Mouse (Mus musculus): ENCODE data around the gene Dip2c. TPM values are rescaled to one million over a fixed set of nuclear protein-coding genes. Genes with fewer than 3 reads are reported as not detected.

Dip2c gene
- polyA plus RNA-seq, 1 experiment from 2014 or later: 10.4 TPM

- Histone ChIP-seq H3K4me3 (ENCODE audit: low read depth, low read length) (no peak overlapping the region), H3K9me3 (ENCODE audit: control insufficient read depth, low read depth, low read length) (no peaks in the 10 kb centered on the region), H3K27me3 (ENCODE audit: control insufficient read depth, insufficient read depth, low read length) (no peaks in the 10 kb centered on the region), H3K27ac (ENCODE audit: low read length) (no peak overlapping the region), H3K4me2 (replicated peaks; ENCODE audit: low read depth, low read length) (no peak overlapping the region), H3K9ac (replicated peaks; ENCODE audit: low read depth, low read length) (no peak overlapping the region), H3K36me3 (ENCODE audit: control insufficient read depth, insufficient read depth, low read length) (peaks cover 39% of the 10 kb centered on the region), H3K4me1 (ENCODE audit: control insufficient read depth, insufficient read depth, low read length) (no peaks in the 10 kb centered on the region)
- 85% methylated on average over 4 of the region's 4 CpGs for WGBS
- no peak for ATAC-seq (ENCODE audit: insufficient number of reproducible peaks, insufficient read depth, low FRiP score, low read depth)
Observed at GRCm38 (mm10) chr13:9683280-9683679, 407.0 kb downstream of the Dip2c start.

GRCm38 (mm10) chr13:9684153-9684923 lies 408.0 kb downstream of the Dip2c start:
- ATAC-seq (ENCODE audit: insufficient number of reproducible peaks, insufficient read depth, low FRiP score, low read depth): no peak
- no peaks in the 10 kb centered on the region for H3K9me3 ChIP-seq (ENCODE audit: control insufficient read depth, low read depth, low read length)
- no peak overlapping the region for H3K4me3 ChIP-seq (ENCODE audit: low read depth, low read length)
- H3K27me3 ChIP-seq (ENCODE audit: control insufficient read depth, insufficient read depth, low read length): no peaks in the 10 kb centered on the region
- no peak overlapping the region for H3K4me2 ChIP-seq (replicated peaks; ENCODE audit: low read depth, low read length)
- H3K9ac ChIP-seq (replicated peaks; ENCODE audit: low read depth, low read length): no peak overlapping the region
- H3K27ac ChIP-seq (ENCODE audit: low read length): no peak overlapping the region
- no peaks in the 10 kb centered on the region for H3K4me1 ChIP-seq (ENCODE audit: control insufficient read depth, insufficient read depth, low read length)
- H3K36me3 ChIP-seq (ENCODE audit: control insufficient read depth, insufficient read depth, low read length): peaks cover 48% of the 10 kb centered on the region
- WGBS: 97% methylated on average over 11 of the region's 11 CpGs

GRCm38 (mm10) chr13:9686261-9686660 lies 409.9 kb downstream of the Dip2c start:
- 93% methylated on average over 7 of the region's 7 CpGs for WGBS

GRCm38 (mm10) chr13:9686765-9687164 lies 410.4 kb downstream of the Dip2c start:
- H3K27ac ChIP-seq (ENCODE audit: low read length): no peak overlapping the region
- ATAC-seq (ENCODE audit: insufficient number of reproducible peaks, insufficient read depth, low FRiP score, low read depth): no peak
- no peaks in the 10 kb centered on the region for H3K4me1 ChIP-seq (ENCODE audit: control insufficient read depth, insufficient read depth, low read length)
- no peak overlapping the region for H3K9ac ChIP-seq (replicated peaks; ENCODE audit: low read depth, low read length)
- 87% methylated on average over 11 of the region's 11 CpGs for WGBS
- H3K36me3 ChIP-seq (ENCODE audit: control insufficient read depth, insufficient read depth, low read length): peaks cover 70% of the 10 kb centered on the region
- H3K4me2 ChIP-seq (replicated peaks; ENCODE audit: low read depth, low read length): no peak overlapping the region
- no peaks in the 10 kb centered on the region for H3K27me3 ChIP-seq (ENCODE audit: control insufficient read depth, insufficient read depth, low read length)
- no peaks in the 10 kb centered on the region for H3K9me3 ChIP-seq (ENCODE audit: control insufficient read depth, low read depth, low read length)
- H3K4me3 ChIP-seq (ENCODE audit: low read depth, low read length): no peak overlapping the region

More at GRCm38 (mm10) chr13:9686261-9686660, 409.9 kb downstream of the Dip2c start:
- Histone ChIP-seq H3K4me2 (replicated peaks; ENCODE audit: low read depth, low read length) (no peak overlapping the region), H3K9ac (replicated peaks; ENCODE audit: low read depth, low read length) (no peak overlapping the region), H3K4me1 (ENCODE audit: control insufficient read depth, insufficient read depth, low read length) (no peaks in the 10 kb centered on the region), H3K9me3 (ENCODE audit: control insufficient read depth, low read depth, low read length) (no peaks in the 10 kb centered on the region), H3K27me3 (ENCODE audit: control insufficient read depth, insufficient read depth, low read length) (no peaks in the 10 kb centered on the region), H3K4me3 (ENCODE audit: low read depth, low read length) (no peak overlapping the region), H3K27ac (ENCODE audit: low read length) (no peak overlapping the region), H3K36me3 (ENCODE audit: control insufficient read depth, insufficient read depth, low read length) (peaks cover 66% of the 10 kb centered on the region)
- no peak for ATAC-seq (ENCODE audit: insufficient number of reproducible peaks, insufficient read depth, low FRiP score, low read depth)

- WGBS: 73% methylated on average over 16 of the region's 16 CpGs
- Histone ChIP-seq H3K27me3 (ENCODE audit: control insufficient read depth, insufficient read depth, low read length) (no peaks in the 10 kb centered on the region), H3K4me2 (replicated peaks; ENCODE audit: low read depth, low read length) (no peak overlapping the region), H3K9ac (replicated peaks; ENCODE audit: low read depth, low read length) (no peak overlapping the region), H3K36me3 (ENCODE audit: control insufficient read depth, insufficient read depth, low read length) (peaks cover 63% of the 10 kb centered on the region), H3K4me1 (ENCODE audit: control insufficient read depth, insufficient read depth, low read length) (no peaks in the 10 kb centered on the region), H3K4me3 (ENCODE audit: low read depth, low read length) (no peak overlapping the region), H3K9me3 (ENCODE audit: control insufficient read depth, low read depth, low read length) (no peaks in the 10 kb centered on the region), H3K27ac (ENCODE audit: low read length) (no peak overlapping the region)
- ATAC-seq (ENCODE audit: insufficient number of reproducible peaks, insufficient read depth, low FRiP score, low read depth): no peak
Observed at GRCm38 (mm10) chr13:9689366-9689765, 413.0 kb downstream of the Dip2c start.

GRCm38 (mm10) chr13:9692876-9693275 lies 416.5 kb downstream of the Dip2c start:
- no peaks in the 10 kb centered on the region for H3K4me1 ChIP-seq (ENCODE audit: control insufficient read depth, insufficient read depth, low read length)
- H3K9me3 ChIP-seq (ENCODE audit: control insufficient read depth, low read depth, low read length): no peaks in the 10 kb centered on the region
- WGBS: 69% methylated on average over 3 of the region's 3 CpGs
- H3K27ac ChIP-seq (ENCODE audit: low read length): no peak overlapping the region
- no peak overlapping the region for H3K4me3 ChIP-seq (ENCODE audit: low read depth, low read length)
- H3K36me3 ChIP-seq (ENCODE audit: control insufficient read depth, insufficient read depth, low read length): peaks cover 59% of the 10 kb centered on the region
- no peak overlapping the region for H3K9ac ChIP-seq (replicated peaks; ENCODE audit: low read depth, low read length)
- ATAC-seq (ENCODE audit: insufficient number of reproducible peaks, insufficient read depth, low FRiP score, low read depth): no peak
- H3K27me3 ChIP-seq (ENCODE audit: control insufficient read depth, insufficient read depth, low read length): no peaks in the 10 kb centered on the region
- no peak overlapping the region for H3K4me2 ChIP-seq (replicated peaks; ENCODE audit: low read depth, low read length)

- H3K27ac ChIP-seq (ENCODE audit: low read length): no peak overlapping the region
- peaks cover 43% of the 10 kb centered on the region for H3K36me3 ChIP-seq (ENCODE audit: control insufficient read depth, insufficient read depth, low read length)
- no peak overlapping the region for H3K4me3 ChIP-seq (ENCODE audit: low read depth, low read length)
- 96% methylated on average over 6 of the region's 6 CpGs for WGBS
- H3K9ac ChIP-seq (replicated peaks; ENCODE audit: low read depth, low read length): no peak overlapping the region
- no peaks in the 10 kb centered on the region for H3K9me3 ChIP-seq (ENCODE audit: control insufficient read depth, low read depth, low read length)
- ATAC-seq (ENCODE audit: insufficient number of reproducible peaks, insufficient read depth, low FRiP score, low read depth): no peak
- no peaks in the 10 kb centered on the region for H3K27me3 ChIP-seq (ENCODE audit: control insufficient read depth, insufficient read depth, low read length)
- no peaks in the 10 kb centered on the region for H3K4me1 ChIP-seq (ENCODE audit: control insufficient read depth, insufficient read depth, low read length)
- H3K4me2 ChIP-seq (replicated peaks; ENCODE audit: low read depth, low read length): no peak overlapping the region
Observed at GRCm38 (mm10) chr13:9694651-9695050, 418.3 kb downstream of the Dip2c start.

GRCm38 (mm10) chr13:9695403-9695802 lies 419.1 kb downstream of the Dip2c start:
- no peak overlapping the region for H3K4me3 ChIP-seq (ENCODE audit: low read depth, low read length)
- H3K9me3 ChIP-seq (ENCODE audit: control insufficient read depth, low read depth, low read length): no peaks in the 10 kb centered on the region
- peaks cover 38% of the 10 kb centered on the region for H3K36me3 ChIP-seq (ENCODE audit: control insufficient read depth, insufficient read depth, low read length)
- ATAC-seq (ENCODE audit: insufficient number of reproducible peaks, insufficient read depth, low FRiP score, low read depth): no peak
- H3K4me2 ChIP-seq (replicated peaks; ENCODE audit: low read depth, low read length): no peak overlapping the region
- no peak overlapping the region for H3K9ac ChIP-seq (replicated peaks; ENCODE audit: low read depth, low read length)
- H3K4me1 ChIP-seq (ENCODE audit: control insufficient read depth, insufficient read depth, low read length): no peaks in the 10 kb centered on the region
- no peak overlapping the region for H3K27ac ChIP-seq (ENCODE audit: low read length)
- H3K27me3 ChIP-seq (ENCODE audit: control insufficient read depth, insufficient read depth, low read length): no peaks in the 10 kb centered on the region
- WGBS: 79% methylated on average over 4 of the region's 4 CpGs

GRCm38 (mm10) chr13:9695809-9696208 lies 419.5 kb downstream of the Dip2c start:
- Histone ChIP-seq H3K4me1 (ENCODE audit: control insufficient read depth, insufficient read depth, low read length) (no peaks in the 10 kb centered on the region), H3K4me3 (ENCODE audit: low read depth, low read length) (no peak overlapping the region), H3K36me3 (ENCODE audit: control insufficient read depth, insufficient read depth, low read length) (peaks cover 34% of the 10 kb centered on the region), H3K27me3 (ENCODE audit: control insufficient read depth, insufficient read depth, low read length) (no peaks in the 10 kb centered on the region), H3K9me3 (ENCODE audit: control insufficient read depth, low read depth, low read length) (no peaks in the 10 kb centered on the region), H3K4me2 (replicated peaks; ENCODE audit: low read depth, low read length) (no peak overlapping the region), H3K27ac (ENCODE audit: low read length) (no peak overlapping the region), H3K9ac (replicated peaks; ENCODE audit: low read depth, low read length) (no peak overlapping the region)
- ATAC-seq (ENCODE audit: insufficient number of reproducible peaks, insufficient read depth, low FRiP score, low read depth): no peak

Measured in stomach, embryonic 14.5 days (tissue).